Mouse (Mus musculus) hindbrain, embryonic 14.5 days (tissue): ENCODE data around the gene Haghl. TPM values are rescaled to one million over a fixed set of nuclear protein-coding genes. Genes with fewer than 3 reads are reported as not detected.

Experiments
- ATAC-seq: fragments of 200-750 bp; cut with Nextera tagmentation; 2 replicates; pipeline ENCODE4 v1.8.0; 2017; ENCODE audit warnings: moderate number of reproducible peaks, mild to moderate bottlenecking, moderate TSS enrichment, moderate library complexity; ENCODE audit not compliant: low FRiP score
- DNase-seq: peaks from one replicate; pipeline ENCODE4 v3.0.0-alpha.2; 2015; ENCODE audit warnings: low spot score
- H3K27ac ChIP-seq: fragments of 300-500 bp; sonication (generic); 2 replicates; pipeline ENCODE4 v1.5.1; 2014; ENCODE audit warnings: mild to moderate bottlenecking, moderate library complexity
- H3K27me3 ChIP-seq: fragments of 300-500 bp; sonication (generic); 2 replicates; pipeline ENCODE4 v1.6.1; 2014; ENCODE audit warnings: mild to moderate bottlenecking, low read length, mixed read lengths; ENCODE audit not compliant: control insufficient read depth, insufficient read depth
- H3K36me3 ChIP-seq: fragments of 300-500 bp; sonication (generic); replicated peaks from 2 replicates; pipeline ENCODE4 v1.6.1; 2014; ENCODE audit not compliant: control insufficient read depth, insufficient read depth
- H3K4me1 ChIP-seq: fragments of 300-500 bp; sonication (generic); replicated peaks from 2 replicates; pipeline ENCODE4 v1.6.1; 2014; ENCODE audit warnings: antibody characterized with exemption, low read length, mixed read lengths; ENCODE audit not compliant: control insufficient read depth, insufficient read depth
- H3K4me2 ChIP-seq: fragments of 300-500 bp; sonication (generic); replicated peaks from 2 replicates; pipeline ENCODE4 v1.6.1; 2014; ENCODE audit warnings: mild to moderate bottlenecking, moderate library complexity
- H3K4me3 ChIP-seq: fragments of 300-500 bp; sonication (generic); replicated peaks from 2 replicates; pipeline ENCODE4 v1.5.1; 2014; ENCODE audit warnings: mild to moderate bottlenecking, low read length
- H3K9ac ChIP-seq: fragments of 300-500 bp; sonication (generic); 2 replicates; pipeline ENCODE4 v1.6.1; 2014
- H3K9me3 ChIP-seq: fragments of 300-500 bp; sonication (generic); 2 replicates; pipeline ENCODE4 v1.6.1; 2016; ENCODE audit warnings: low read length; ENCODE audit not compliant: control insufficient read depth
- WGBS: fragments of 180-500 bp; shearing (Covaris S2); extraction: QIAGEN DNeasy Blood & Tissue Kit; methylation state at CpG from one replicate; pipeline ENCODE4 v1.1.7; 2014; 5-methylcytosine and 5-hydroxymethylcytosine counted together
- polyA plus RNA-seq: library from polyadenylated mRNA; unstranded; fragments of >200 nt; fragmentation: Nextera tagmentation; extraction: Ambion mirVana; gene quantifications from 2 replicates; pipeline ENCODE4 v1.2.1, GENCODE M21; 2014

The Haghl gene
- polyA plus RNA-seq, 1 experiment from 2014 or later: 138 TPM

GRCm38 (mm10) chr17:25775318-25776062, 10.0 kb downstream of the Haghl start:
- H3K4me3 ChIP-seq: no peak overlapping the region
- H3K27ac ChIP-seq: no peak overlapping the region
- no peak for DNase-seq
- no peak for ATAC-seq
- H3K9me3 ChIP-seq: no peaks in the 10 kb centered on the region
- no peak overlapping the region for H3K9ac ChIP-seq
- H3K4me1 ChIP-seq: peaks cover 8% of the 10 kb centered on the region; the same call in 1 of the 2 replicates
- H3K4me2 ChIP-seq: no peak overlapping the region
- H3K36me3 ChIP-seq: peaks cover 21% of the 10 kb centered on the region
- no peaks in the 10 kb centered on the region for H3K27me3 ChIP-seq
- WGBS: 84% methylated on average over 10 of the region's 10 CpGs

DNA sequence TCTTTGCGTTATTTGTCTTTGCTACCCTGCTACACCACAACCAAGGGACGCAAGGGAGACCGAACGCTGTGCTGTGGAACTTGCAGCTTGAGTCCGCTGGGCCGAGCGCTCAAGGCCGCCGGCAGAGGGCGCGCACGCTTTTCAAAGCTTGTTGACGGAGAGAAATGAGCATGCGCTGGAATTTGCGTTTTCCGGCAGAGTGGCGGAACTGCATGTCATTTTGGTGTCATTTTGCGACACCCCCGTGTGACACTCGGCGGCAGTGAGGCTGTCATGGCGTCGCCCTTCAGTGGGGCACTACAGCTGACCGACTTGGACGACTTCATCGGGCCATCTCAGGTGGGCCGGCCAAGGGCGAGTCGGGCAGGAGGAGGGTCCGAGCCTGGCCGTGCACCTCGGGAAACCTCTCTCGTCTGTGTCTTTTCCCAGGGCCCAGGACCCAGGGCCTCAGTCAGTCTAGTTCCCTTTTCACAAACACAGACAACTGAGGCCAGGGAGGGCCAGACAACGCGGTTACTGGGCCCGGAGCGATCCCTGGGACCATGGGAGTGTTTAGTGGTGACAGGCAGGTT, 11.8 kb downstream of the Haghl start, which contains the start of gene Narfl:
Gene Narfl (plus strand): TSS at position 228 of the 572 bp plus-strand sequence.
- peaks cover 8% of the 10 kb centered on the region; the same call in 1 of the 2 replicates for H3K4me1 ChIP-seq
- DNase-seq: peak; percentile 99
- ATAC-seq: peak; percentile 88
- peaks cover 9% of the 10 kb centered on the region; the same call in 1 of the 2 replicates for H3K36me3 ChIP-seq
- H3K4me2 ChIP-seq: peak within 1 kb of the TSS; percentile 54
- no peaks in the 10 kb centered on the region for H3K9me3 ChIP-seq
- peak within 1 kb of the TSS; percentile 51 for H3K4me3 ChIP-seq
- H3K27ac ChIP-seq: no peak within 1 kb of the TSS
- peaks cover 4% of the 10 kb centered on the region; the same call in 1 of the 2 replicates for H3K27me3 ChIP-seq
- peak within 1 kb of the TSS; percentile 68 for H3K9ac ChIP-seq
- WGBS: under 1% methylated on average over 37 of the region's 37 CpGs

GRCm38 (mm10) chr17:25769331-25769730, 16.1 kb downstream of the Haghl start:
- Histone ChIP-seq H3K27ac (no peak overlapping the region), H3K36me3 (no peaks in the 10 kb centered on the region), H3K4me3 (no peak overlapping the region), H3K9me3 (no peaks in the 10 kb centered on the region), H3K4me1 (peaks cover 4% of the 10 kb centered on the region; the same call in 1 of the 2 replicates), H3K9ac (no peak overlapping the region), H3K27me3 (peaks cover 10% of the 10 kb centered on the region; the same call in 1 of the 2 replicates), H3K4me2 (no peak overlapping the region)
- WGBS: 46% methylated on average over 9 of the region's 9 CpGs
- no peak for DNase-seq
- ATAC-seq: no peak

DNA sequence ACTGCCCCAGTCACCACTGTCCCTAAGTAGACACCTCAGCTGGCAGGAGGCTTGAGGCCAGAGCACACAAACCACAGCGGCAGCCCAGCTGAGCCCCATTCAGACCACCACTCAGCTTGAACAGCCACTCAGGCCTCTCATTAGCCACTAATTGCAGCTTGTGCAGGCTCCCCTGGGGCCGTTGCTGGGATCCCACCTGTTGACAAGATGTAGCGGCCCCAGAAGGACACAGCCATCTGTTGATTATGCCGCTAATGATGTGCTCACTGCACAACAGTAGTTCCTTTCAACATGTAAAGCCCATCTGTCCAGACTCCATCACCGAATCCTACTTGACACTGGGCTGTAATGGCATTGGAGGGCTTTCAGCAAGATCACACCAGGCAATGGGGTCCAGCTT, 19.6 kb downstream of the Haghl start:
- Histone ChIP-seq H3K9me3 (no peaks in the 10 kb centered on the region), H3K27ac (no peak overlapping the region), H3K36me3 (no peaks in the 10 kb centered on the region), H3K4me1 (no peaks in the 10 kb centered on the region), H3K9ac (no peak overlapping the region), H3K4me3 (no peak overlapping the region), H3K27me3 (peaks cover 10% of the 10 kb centered on the region; the same call in 1 of the 2 replicates), H3K4me2 (no peak overlapping the region)
- WGBS: 34% methylated on average over 5 of the region's 5 CpGs
- DNase-seq (no peak), ATAC-seq (no peak)

DNA sequence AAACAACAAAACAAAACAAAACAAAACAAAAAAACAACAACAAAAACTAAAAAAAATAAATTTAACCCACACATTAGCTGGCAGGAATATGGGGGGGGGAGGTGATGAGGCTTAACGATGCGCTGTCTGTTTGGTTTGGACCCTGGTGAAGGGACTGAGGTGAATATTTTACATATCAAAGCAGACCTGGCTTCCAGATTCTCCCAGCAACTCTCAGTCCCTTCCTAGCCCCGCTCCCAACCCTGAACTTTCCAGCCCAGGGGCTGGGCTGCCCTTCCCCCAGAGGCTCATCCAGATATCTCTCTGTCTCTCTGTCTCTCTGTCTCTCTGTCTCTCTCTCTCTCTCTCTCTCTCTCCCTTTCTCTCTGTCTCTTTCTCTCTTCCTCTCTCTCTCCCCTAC, 22.9 kb downstream of the Haghl start:
- no peaks in the 10 kb centered on the region for H3K4me1 ChIP-seq
- H3K9ac ChIP-seq: no peak overlapping the region
- H3K27me3 ChIP-seq: peaks cover 1% of the 10 kb centered on the region; the same call in 1 of the 2 replicates
- 29% methylated on average over 3 of the region's 3 CpGs for WGBS
- no peaks in the 10 kb centered on the region for H3K36me3 ChIP-seq
- H3K4me3 ChIP-seq: no peak overlapping the region
- ATAC-seq: no peak
- no peaks in the 10 kb centered on the region for H3K9me3 ChIP-seq
- no peak for DNase-seq
- no peak overlapping the region for H3K27ac ChIP-seq
- no peak overlapping the region for H3K4me2 ChIP-seq

- H3K27me3 ChIP-seq: no peaks in the 10 kb centered on the region
- H3K27ac ChIP-seq: no peak overlapping the region
- 37% methylated on average over 4 of the region's 4 CpGs for WGBS
- H3K36me3 ChIP-seq: no peaks in the 10 kb centered on the region
- no peaks in the 10 kb centered on the region for H3K9me3 ChIP-seq
- H3K9ac ChIP-seq: no peak overlapping the region
- DNase-seq: no peak
- no peaks in the 10 kb centered on the region for H3K4me1 ChIP-seq
- ATAC-seq: no peak
- H3K4me2 ChIP-seq: no peak overlapping the region
- H3K4me3 ChIP-seq: no peak overlapping the region
These were observed 23.9 kb downstream of the Haghl start for GRCm38 (mm10) chr17:25761561-25761970.

GRCm38 (mm10) chr17:25760148-25760547, 25.3 kb downstream of the Haghl start:
- Histone ChIP-seq H3K27ac (no peak overlapping the region), H3K4me2 (no peak overlapping the region), H3K4me1 (no peaks in the 10 kb centered on the region), H3K4me3 (no peak overlapping the region), H3K9ac (no peak overlapping the region), H3K36me3 (no peaks in the 10 kb centered on the region), H3K27me3 (no peaks in the 10 kb centered on the region), H3K9me3 (no peaks in the 10 kb centered on the region)
- ATAC-seq (no peak), DNase-seq (no peak)
- WGBS: 81% methylated on average over 8 of the region's 8 CpGs

DNA sequence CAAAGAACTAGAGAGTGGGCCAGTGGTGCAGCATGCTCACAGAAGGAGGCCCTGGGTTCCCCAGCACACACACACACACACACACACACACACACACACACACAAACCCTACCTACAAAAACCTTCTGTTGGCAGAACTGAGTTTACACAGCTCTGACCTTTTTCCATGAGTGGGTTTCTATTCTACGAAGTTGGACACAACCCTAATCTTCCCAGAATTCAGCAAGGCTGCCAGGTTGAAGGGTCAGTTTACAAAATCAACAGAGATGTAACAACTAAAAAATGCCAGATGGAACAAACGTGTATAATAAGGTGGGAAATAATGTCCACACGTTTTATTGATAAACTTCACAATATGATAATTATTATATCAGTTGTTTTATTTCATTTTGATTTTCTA, 27.8 kb downstream of the Haghl start:
- Histone ChIP-seq H3K27me3 (no peaks in the 10 kb centered on the region), H3K4me3 (no peak overlapping the region), H3K9ac (no peak overlapping the region), H3K36me3 (no peaks in the 10 kb centered on the region), H3K27ac (no peak overlapping the region), H3K9me3 (no peaks in the 10 kb centered on the region), H3K4me1 (no peaks in the 10 kb centered on the region), H3K4me2 (no peak overlapping the region)
- DNase-seq: no peak
- no peak for ATAC-seq
- 81% methylated on average over 3 of the region's 3 CpGs for WGBS

- H3K9me3 ChIP-seq: no peaks in the 10 kb centered on the region
- no peak for ATAC-seq
These were observed 28.9 kb downstream of the Haghl start for GRCm38 (mm10) chr17:25756378-25757242.

More at GRCm38 (mm10) chr17:25756378-25757242, 28.9 kb downstream of the Haghl start:
- Histone ChIP-seq H3K4me3 (no peak overlapping the region), H3K27ac (no peak overlapping the region), H3K4me1 (0 out of 2 replicates have a peak, but pooled peaks cover 2% of the 10 kb centered on the region), H3K4me2 (no peak overlapping the region), H3K9ac (no peak overlapping the region), H3K36me3 (no peaks in the 10 kb centered on the region), H3K27me3 (no peaks in the 10 kb centered on the region)
- DNase-seq: no peak
- WGBS: 85% methylated on average over 9 of the region's 9 CpGs
